Mouse (Mus musculus): ENCODE results near the gene Rxrg.

DNA sequence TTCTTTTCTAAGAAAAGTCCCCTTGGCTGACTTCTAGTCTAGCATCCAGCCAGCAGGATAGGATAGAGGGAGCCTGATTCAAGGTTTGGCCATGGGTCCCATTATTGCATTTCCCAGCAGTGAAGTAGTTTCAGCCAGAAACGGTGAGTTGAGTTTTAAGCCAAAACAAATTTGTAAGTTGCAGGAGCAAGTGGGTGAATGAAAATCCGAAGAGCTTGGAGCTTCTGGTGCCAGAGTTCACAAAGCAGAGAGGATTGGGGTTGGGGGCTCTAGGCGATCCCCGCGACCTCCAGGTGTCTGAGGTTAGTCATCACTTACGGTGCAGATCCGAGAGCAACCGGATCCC is 89.8 kb downstream of the Rxrg start:
- TF ChIP-seq GATA1 (IDR thresholded peaks at IDR 0.05; ENCODE audit: borderline replicate concordance, low read length) (no peak), FLI1 (IDR thresholded peaks at IDR 0.05; ENCODE audit: low read length) (no peak)
